Mouse (Mus musculus) CD4-positive, CD25-positive, alpha-beta regulatory T cell, adult 2 months (primary cell): Measurements from ENCODE around the gene Gm11037.
A peak's percentile ranks its signal among the peaks of the same experiment; 100 is the strongest.

Experiments
- DNase-seq: peaks from one replicate; pipeline ENCODE4 v3.0.0-alpha.2; 2012; ENCODE audit warnings: low read depth, low spot score

Gm11037 gene

GRCm38 (mm10) chr2:131128636-131129157 lies 4.6 kb upstream of the Gm11037 start:
- no peak for DNase-seq

- no peak for DNase-seq
These were observed 3.5 kb upstream of the Gm11037 start for GRCm38 (mm10) chr2:131129836-131130235.

GRCm38 (mm10) chr2:131130849-131131248 lies 2.4 kb upstream of the Gm11037 start:
- DNase-seq, result no peak

- DNase-seq, result no peak
These were observed 997 bp upstream of the Gm11037 start for GRCm38 (mm10) chr2:131132111-131132888.

- no peak for DNase-seq
These were observed 1.1 kb downstream of the Gm11037 start for GRCm38 (mm10) chr2:131134381-131134780.

GRCm38 (mm10) chr2:131134826-131135400 lies 1.6 kb downstream of the Gm11037 start:
- DNase-seq, result no peak

- DNase-seq, result no peak
These were observed 2.3 kb downstream of the Gm11037 start for GRCm38 (mm10) chr2:131135521-131136139.

- DNase-seq, result no peak
These were observed 5.0 kb downstream of the Gm11037 start for GRCm38 (mm10) chr2:131138296-131138695.

GRCm38 (mm10) chr2:131138760-131139159 lies 5.5 kb downstream of the Gm11037 start:
- no peak for DNase-seq

GRCm38 (mm10) chr2:131139287-131139686 lies 6.0 kb downstream of the Gm11037 start:
- no peak for DNase-seq

- DNase-seq, result no peak
These were observed 6.7 kb downstream of the Gm11037 start for GRCm38 (mm10) chr2:131139886-131140532.

GRCm38 (mm10) chr2:131140533-131140905 lies 7.2 kb downstream of the Gm11037 start:
- no peak for DNase-seq

- no peak for DNase-seq
These were observed 8.2 kb downstream of the Gm11037 start for GRCm38 (mm10) chr2:131141336-131141986.

- peak; percentile 67 for DNase-seq
These were observed 9.3 kb downstream of the Gm11037 start for GRCm38 (mm10) chr2:131142592-131142991.

- DNase-seq, result no peak
These were observed 9.9 kb downstream of the Gm11037 start for GRCm38 (mm10) chr2:131143007-131143780.

- DNase-seq, result no peak
These were observed 11.8 kb downstream of the Gm11037 start for GRCm38 (mm10) chr2:131145121-131145520.

GRCm38 (mm10) chr2:131145536-131145935 lies 12.2 kb downstream of the Gm11037 start:
- no peak for DNase-seq

- DNase-seq, result no peak
These were observed 13.1 kb downstream of the Gm11037 start for GRCm38 (mm10) chr2:131146193-131147042.

- DNase-seq, result no peak
These were observed 13.7 kb downstream of the Gm11037 start for GRCm38 (mm10) chr2:131147043-131147365.
